Mouse (Mus musculus): ENCODE data around the gene Med13. TPM values are rescaled to one million over a fixed set of nuclear protein-coding genes. Genes with fewer than 3 reads are reported as not detected.

The Med13 gene
- 4.7 and 5.5 TPM in 2 replicates for polyA plus RNA-seq (2015; fragmentation: Nextera tagmentation; extraction: Ambion mirVana)

- H3K27ac ChIP-seq = peak within 1 kb of the TSS; percentile 99
- peak within 1 kb of the TSS; percentile 99 for H3K9ac ChIP-seq
- H3K9me3 ChIP-seq (replicated peaks) = no peaks in the 10 kb centered on the region
- peak; percentile 61 for ATAC-seq (replicated peaks; ENCODE audit: insufficient number of reproducible peaks, insufficient read depth, low FRiP score, low read depth)
- WGBS = under 1% methylated on average over 64 of the region's 81 CpGs
- peaks cover 11% of the 10 kb centered on the region; the same call in 1 of the 2 replicates for H3K36me3 ChIP-seq
- H3K4me2 ChIP-seq = peak within 1 kb of the TSS; percentile 72
- peaks cover 25% of the 10 kb centered on the region for H3K4me1 ChIP-seq (replicated peaks)
- no peaks in the 10 kb centered on the region for H3K27me3 ChIP-seq
- H3K4me3 ChIP-seq = peak within 1 kb of the TSS; percentile 97
Observed at GRCm38 (mm10) chr11:86356854-86357788, at the start of gene Med13. Med13 (minus strand) TSS chr11:86357602.

GRCm38 (mm10) chr11:86404590-86404989 lies 47.2 kb upstream of the Med13 start:
- ATAC-seq (replicated peaks; ENCODE audit: insufficient number of reproducible peaks, insufficient read depth, low FRiP score, low read depth) = no peak

GRCm38 (mm10) chr11:86403845-86404244 lies 46.4 kb upstream of the Med13 start:
- no peaks in the 10 kb centered on the region for H3K9me3 ChIP-seq (replicated peaks)
- WGBS = 83% methylated on average over 2 of the region's 2 CpGs
- H3K4me2 ChIP-seq = no peak overlapping the region
- H3K27me3 ChIP-seq = no peaks in the 10 kb centered on the region
- H3K4me3 ChIP-seq = no peak overlapping the region
- H3K4me1 ChIP-seq (replicated peaks) = 0 out of 2 replicates have a peak, but pooled peaks cover 5% of the 10 kb centered on the region
- no peak for ATAC-seq (replicated peaks; ENCODE audit: insufficient number of reproducible peaks, insufficient read depth, low FRiP score, low read depth)
- no peaks in the 10 kb centered on the region for H3K36me3 ChIP-seq
- H3K27ac ChIP-seq = no peak overlapping the region
- H3K9ac ChIP-seq = no peak overlapping the region

More at GRCm38 (mm10) chr11:86404590-86404989, 47.2 kb upstream of the Med13 start:
- no peak overlapping the region for H3K4me3 ChIP-seq
- no peaks in the 10 kb centered on the region for H3K27me3 ChIP-seq
- H3K4me1 ChIP-seq (replicated peaks) = 0 out of 2 replicates have a peak, but pooled peaks cover 5% of the 10 kb centered on the region
- H3K4me2 ChIP-seq = no peak overlapping the region
- no peak overlapping the region for H3K9ac ChIP-seq
- H3K36me3 ChIP-seq = no peaks in the 10 kb centered on the region
- WGBS = 69% methylated on average over 4 of the region's 4 CpGs
- no peak overlapping the region for H3K27ac ChIP-seq
- no peaks in the 10 kb centered on the region for H3K9me3 ChIP-seq (replicated peaks)

- WGBS = 79% methylated on average over 9 of the region's 9 CpGs
- H3K9ac ChIP-seq = no peak overlapping the region
- no peak for ATAC-seq (replicated peaks; ENCODE audit: insufficient number of reproducible peaks, insufficient read depth, low FRiP score, low read depth)
Observed at GRCm38 (mm10) chr11:86399241-86400107, 42.1 kb upstream of the Med13 start.

GRCm38 (mm10) chr11:86396950-86397594 lies 39.7 kb upstream of the Med13 start:
- H3K4me2 ChIP-seq = no peak overlapping the region
- H3K36me3 ChIP-seq = no peaks in the 10 kb centered on the region
- H3K27ac ChIP-seq = no peak overlapping the region
- no peak overlapping the region for H3K4me3 ChIP-seq
- WGBS = 52% methylated on average over 5 of the region's 5 CpGs
- H3K9me3 ChIP-seq (replicated peaks) = no peaks in the 10 kb centered on the region
- ATAC-seq (replicated peaks; ENCODE audit: insufficient number of reproducible peaks, insufficient read depth, low FRiP score, low read depth) = no peak
- no peak overlapping the region for H3K9ac ChIP-seq
- peaks cover 7% of the 10 kb centered on the region; the same call in 1 of the 2 replicates for H3K4me1 ChIP-seq (replicated peaks)
- no peaks in the 10 kb centered on the region for H3K27me3 ChIP-seq

More at GRCm38 (mm10) chr11:86399241-86400107, 42.1 kb upstream of the Med13 start:
- Histone ChIP-seq H3K27ac (no peak overlapping the region), H3K9me3 (replicated peaks) (no peaks in the 10 kb centered on the region), H3K27me3 (no peaks in the 10 kb centered on the region), H3K4me3 (no peak overlapping the region), H3K4me2 (no peak overlapping the region), H3K4me1 (replicated peaks) (peaks cover 9% of the 10 kb centered on the region; the same call in 1 of the 2 replicates), H3K36me3 (no peaks in the 10 kb centered on the region)

- H3K27me3 ChIP-seq = no peaks in the 10 kb centered on the region
- peaks cover 7% of the 10 kb centered on the region; the same call in 1 of the 2 replicates for H3K4me1 ChIP-seq (replicated peaks)
- no peaks in the 10 kb centered on the region for H3K36me3 ChIP-seq
- H3K9me3 ChIP-seq (replicated peaks) = no peaks in the 10 kb centered on the region
- H3K27ac ChIP-seq = no peak overlapping the region
- ATAC-seq (replicated peaks; ENCODE audit: insufficient number of reproducible peaks, insufficient read depth, low FRiP score, low read depth) = no peak
- H3K4me3 ChIP-seq = no peak overlapping the region
- H3K4me2 ChIP-seq = no peak overlapping the region
- no peak overlapping the region for H3K9ac ChIP-seq
- WGBS = 56% methylated on average over 2 of the region's 2 CpGs
Observed at GRCm38 (mm10) chr11:86396518-86396917, 39.1 kb upstream of the Med13 start.

- Histone ChIP-seq H3K9me3 (replicated peaks) (no peaks in the 10 kb centered on the region), H3K36me3 (no peaks in the 10 kb centered on the region), H3K27me3 (no peaks in the 10 kb centered on the region), H3K4me1 (replicated peaks) (peaks cover 7% of the 10 kb centered on the region; the same call in 1 of the 2 replicates), H3K4me2 (peak overlapping the region; percentile 46), H3K4me3 (no peak overlapping the region; the same call in 1 of the 2 replicates), H3K9ac (0 out of 2 replicates have a peak overlapping the region, but pooled peaks have one; percentile 37), H3K27ac (no peak overlapping the region)
- ATAC-seq (replicated peaks; ENCODE audit: insufficient number of reproducible peaks, insufficient read depth, low FRiP score, low read depth) = no peak
- WGBS = 9% methylated on average over 9 of the region's 9 CpGs
Observed at GRCm38 (mm10) chr11:86395513-86396125, 38.2 kb upstream of the Med13 start.

GRCm38 (mm10) chr11:86395100-86395499 lies 37.7 kb upstream of the Med13 start:
- H3K9me3 ChIP-seq (replicated peaks) = no peaks in the 10 kb centered on the region
- no peak overlapping the region for H3K4me3 ChIP-seq
- H3K4me2 ChIP-seq = no peak overlapping the region
- WGBS = 84% methylated on average over 4 of the region's 4 CpGs
- no peaks in the 10 kb centered on the region for H3K36me3 ChIP-seq
- no peaks in the 10 kb centered on the region for H3K27me3 ChIP-seq
- H3K4me1 ChIP-seq (replicated peaks) = peaks cover 7% of the 10 kb centered on the region; the same call in 1 of the 2 replicates
- H3K9ac ChIP-seq = no peak overlapping the region
- no peak for ATAC-seq (replicated peaks; ENCODE audit: insufficient number of reproducible peaks, insufficient read depth, low FRiP score, low read depth)
- H3K27ac ChIP-seq = no peak overlapping the region

- Histone ChIP-seq H3K4me2 (no peak overlapping the region), H3K4me1 (replicated peaks) (peaks cover 11% of the 10 kb centered on the region), H3K9ac (no peak overlapping the region), H3K4me3 (no peak overlapping the region), H3K27me3 (no peaks in the 10 kb centered on the region), H3K9me3 (replicated peaks) (no peaks in the 10 kb centered on the region), H3K27ac (no peak overlapping the region), H3K36me3 (no peaks in the 10 kb centered on the region)
- no peak for ATAC-seq (replicated peaks; ENCODE audit: insufficient number of reproducible peaks, insufficient read depth, low FRiP score, low read depth)
- 67% methylated on average over 7 of the region's 7 CpGs for WGBS
Observed at GRCm38 (mm10) chr11:86391687-86392086, 34.3 kb upstream of the Med13 start.

- no peak for ATAC-seq (replicated peaks; ENCODE audit: insufficient number of reproducible peaks, insufficient read depth, low FRiP score, low read depth)
- peaks cover 4% of the 10 kb centered on the region for H3K4me1 ChIP-seq (replicated peaks)
- no peaks in the 10 kb centered on the region for H3K9me3 ChIP-seq (replicated peaks)
- no peaks in the 10 kb centered on the region for H3K27me3 ChIP-seq
- H3K9ac ChIP-seq = no peak overlapping the region
- WGBS = 55% methylated on average over 1 of the region's 1 CpGs
- no peak overlapping the region for H3K27ac ChIP-seq
- no peak overlapping the region for H3K4me3 ChIP-seq
- no peaks in the 10 kb centered on the region for H3K36me3 ChIP-seq
- no peak overlapping the region for H3K4me2 ChIP-seq
Observed at GRCm38 (mm10) chr11:86390308-86390707, 32.9 kb upstream of the Med13 start.

All from heart, embryonic 15.5 days (tissue).